Mouse (Mus musculus) kidney, adult 10 weeks (tissue): ENCODE measurements around the gene Zfp932. TPM values are rescaled to one million over a fixed set of nuclear protein-coding genes. Genes with fewer than 3 reads are reported as not detected.

Experiments used
- polyA plus RNA-seq: library from polyadenylated mRNA; stranded (reverse); fragments of 350-450 nt; fragmentation: Illumina TruSeq; extraction: RNeasy Lipid Tissue Mini Kit (QIAGEN cat#74804); gene quantifications from one replicate; pipeline ENCODE4 v1.2.3, GENCODE M21; 2014; ENCODE audit warnings: low read depth, low replicate concordance

Zfp932 gene
- 78.2 TPM for polyA plus RNA-seq

GRCm38 (mm10) chr5:109996026-109996937 lies at the start of gene Zfp932:
Gene Zfp932 (plus strand): TSS chr5:109996521.

Other genes with a start within 250 kb of the Zfp932 start
- gene 4930522L14Rik, start 244.6 kb upstream of the Zfp932 start, polyA plus RNA-seq = 17.7 TPM
- 31.9 TPM for gene Gm15446, start 73.1 kb upstream of the Zfp932 start, polyA plus RNA-seq
- 16.5 TPM for gene Gm17655, start 76.0 kb downstream of the Zfp932 start, polyA plus RNA-seq
- gene Gm35315, start 97.9 kb downstream of the Zfp932 start, polyA plus RNA-seq = 2.5 TPM
- gene Plcxd1, start 103.4 kb downstream of the Zfp932 start, polyA plus RNA-seq = not detected
- gene Gtpbp6, start 111.7 kb downstream of the Zfp932 start, polyA plus RNA-seq = not detected
- 10.7 TPM for gene Zfp605, start 113.6 kb downstream of the Zfp932 start, polyA plus RNA-seq
- gene Chfr, start 139.3 kb downstream of the Zfp932 start, polyA plus RNA-seq = 20.3 TPM
- gene Golga3, start 180.2 kb downstream of the Zfp932 start, polyA plus RNA-seq = 11.1 TPM
- 41.3 TPM for gene Ankle2, start 234.5 kb downstream of the Zfp932 start, polyA plus RNA-seq